In genomic region chr9:44412781-44413180, GRCm38 (mm10) we compare ENCODE assay signal across 39 mouse cellular contexts. TPM values are rescaled to one million over a fixed set of nuclear protein-coding genes. Genes with fewer than 3 reads are reported as not detected.
DNase-seq lines count a peak whose midpoint lies in the region; ATAC-seq and TF ChIP-seq lines count a peak whose summit lies in the region.
"Had no signal": no experiment of that assay in that cellular context is flagged by ENCODE, and none has a peak within 500 bp of the region (broad histone marks: within the 10 kb centered on the region; RNA-seq: fewer than 3 reads in every experiment).

No protein-coding gene starts in this region.

- H3K9ac ChIP-seq in kidney, embryonic 15.5 days: no peak overlapping the region
- H3K9ac ChIP-seq in MEL (ENCODE audit: control insufficient read depth, low read depth, low read length, poor library complexity, severe bottlenecking): no peak overlapping the region
- H3K9ac ChIP-seq in liver, embryonic 14.5 days (replicated peaks): no peak overlapping the region
- no peak overlapping the region for H3K9ac ChIP-seq in forebrain, embryonic 14.5 days (ENCODE audit: low read length)
- H3K9ac ChIP-seq: embryonic facial prominence, embryonic 12.5 days; hindbrain, embryonic 15.5 days; limb, embryonic 13.5 days; lung, embryonic 14.5 days; neural tube, embryonic 12.5 days had no signal

- no peak for DNase-seq in kidney, postnatal 10 days
- DNase-seq in MEL (ENCODE audit: low read depth, low spot score): peak; percentile 55
- DNase-seq in liver, embryonic 14.5 days (ENCODE audit: low read depth in 3 of 3, low spot score in 3 of 3): no peak
- DNase-seq in forebrain, embryonic 14.5 days (ENCODE audit: low spot score): no peak
- DNase-seq in lung, adult 2 months: no peak
- DNase-seq: adrenal gland, adult 2 months; adrenal gland, postnatal 36 days; embryo, embryonic 11 days; gastrocnemius, adult 2 months; heart, postnatal 14 days; kidney, adult 18-20 months; kidney, postnatal 4 days; lung, embryonic 14.5 days; midbrain, embryonic 14.5 days; right cerebral cortex, adult 18-20 months; spleen, adult 18-20 months; thymus, adult 18-20 months; thymus, postnatal 36 days had no signal

- TF ChIP-seq CTCF in MEL (IDR thresholded peaks at IDR 0.05 in 2 of 3, conservative IDR thresholded peaks at IDR 0.05 in 1 of 3; ENCODE audit: control insufficient read depth in 1 of 3, insufficient read depth in 1 of 3, low read depth in 2 of 3, low read length in 3 of 3, poor library complexity in 1 of 3, severe bottlenecking in 1 of 3): no peak
- TF ChIP-seq CTCF in liver, embryonic 14.5 days (IDR thresholded peaks at IDR 0.05; ENCODE audit: low read depth): no peak
- TF ChIP-seq CTCF in lung, adult 2 months (IDR thresholded peaks at IDR 0.05; ENCODE audit: insufficient read depth, low read length): no peak

- WGBS in kidney, embryonic 15.5 days: 83% methylated on average over 2 of the region's 2 CpGs
- 82% methylated on average over 2 of the region's 2 CpGs for WGBS in liver, embryonic 14.5 days (ENCODE audit: insufficient replicate concordance)
- WGBS in forebrain, embryonic 14.5 days: 93% methylated on average over 2 of the region's 2 CpGs
- WGBS in lung, adult 2 months: 60% methylated on average over 2 of the region's 2 CpGs

- H3K9me3 ChIP-seq in kidney, embryonic 15.5 days (replicated peaks): no peaks in the 10 kb centered on the region
- no peaks in the 10 kb centered on the region for H3K9me3 ChIP-seq in MEL (replicated peaks; ENCODE audit: insufficient read depth, low read length)
- H3K9me3 ChIP-seq in liver, embryonic 14.5 days (ENCODE audit: control insufficient read depth, low read length): no peaks in the 10 kb centered on the region
- no peaks in the 10 kb centered on the region for H3K9me3 ChIP-seq in forebrain, embryonic 14.5 days (replicated peaks; ENCODE audit: control insufficient read depth, low read length)
- H3K9me3 ChIP-seq: embryonic facial prominence, embryonic 12.5 days; forebrain, embryonic 10.5 days; hindbrain, embryonic 10.5 days; hindbrain, embryonic 15.5 days; limb, embryonic 13.5 days; neural tube, embryonic 12.5 days had no signal

- no peak overlapping the region for H3K4me2 ChIP-seq in kidney, embryonic 15.5 days
- no peak overlapping the region for H3K4me2 ChIP-seq in liver, embryonic 14.5 days (ENCODE audit: low read depth)
- H3K4me2 ChIP-seq in myocyte (ENCODE audit: low read depth): no peak overlapping the region
- no peak overlapping the region for H3K4me2 ChIP-seq in forebrain, embryonic 14.5 days (ENCODE audit: low read length)
- H3K4me2 ChIP-seq: embryonic facial prominence, embryonic 12.5 days; hindbrain, embryonic 15.5 days; limb, embryonic 13.5 days; lung, embryonic 14.5 days; neural tube, embryonic 12.5 days had no signal

- no peak for ATAC-seq in kidney, embryonic 15.5 days (replicated peaks; ENCODE audit: low FRiP score)
- ATAC-seq in liver, embryonic 14.5 days (ENCODE audit: insufficient read depth): no peak
- no peak for ATAC-seq in forebrain, embryonic 14.5 days
- ATAC-seq: forebrain, embryonic 16.5 days had no signal

- no peak overlapping the region for H3K4me3 ChIP-seq in kidney, embryonic 15.5 days (replicated peaks)
- H3K4me3 ChIP-seq in MEL (ENCODE audit: control insufficient read depth in 1 of 2, insufficient read depth in 1 of 2, low read depth in 2 of 2, low read length in 2 of 2) (no peak overlapping the region), myocyte (no peak overlapping the region)
- H3K4me3 ChIP-seq in liver, embryonic 14.5 days (ENCODE audit: insufficient read depth in 1 of 2, low read depth in 2 of 2, low read length in 2 of 2): no peak overlapping the region
- no peak overlapping the region for H3K4me3 ChIP-seq in forebrain, embryonic 14.5 days (ENCODE audit: low read depth, low read length)
- H3K4me3 ChIP-seq in lung, adult 2 months (replicated peaks; ENCODE audit: extremely low read depth, low read depth, low read length): no peak overlapping the region
- H3K4me3 ChIP-seq: embryonic facial prominence, embryonic 12.5 days; forebrain, embryonic 10.5 days; gastrocnemius, adult 2 months; hindbrain, embryonic 10.5 days; hindbrain, embryonic 15.5 days; limb, embryonic 13.5 days; neural tube, embryonic 12.5 days had no signal

- TF ChIP-seq EP300 in MEL (IDR thresholded peaks at IDR 0.05; ENCODE audit: low read depth in 1 of 2, low read length in 2 of 2): no peak
- TF ChIP-seq EP300 in liver, embryonic 14.5 days (IDR thresholded peaks at IDR 0.05; ENCODE audit: low read depth): no peak

- H3K79me2 ChIP-seq in MEL (ENCODE audit: control insufficient read depth, insufficient read depth, low read length, poor library complexity) (peaks cover 26% of the 10 kb centered on the region), myocyte (ENCODE audit: control insufficient read depth, insufficient read depth) (peaks cover 31% of the 10 kb centered on the region)

- TF ChIP-seq POLR2A in MEL (IDR thresholded peaks at IDR 0.05; ENCODE audit: control insufficient read depth in 1 of 2, insufficient read depth in 1 of 2, low read depth in 1 of 2, low read length in 2 of 2, poor library complexity in 1 of 2) (0 out of 4 replicates have a peak, but pooled peaks of 1 of the 2 experiments have one; percentile 32), myocyte (IDR thresholded peaks at IDR 0.05; ENCODE audit: insufficient read length, low read depth) (peak; percentile 30)
- TF ChIP-seq POLR2A in lung, adult 2 months (IDR thresholded peaks at IDR 0.05; ENCODE audit: borderline replicate concordance, extremely low read depth, low read depth, low read length): no peak

- H3ac ChIP-seq in myocyte (ENCODE audit: control insufficient read depth, insufficient read length): no peak overlapping the region

- TF ChIP-seq RAD21 in MEL (IDR thresholded peaks at IDR 0.05; ENCODE audit: low read depth, low read length): no peak

- no peaks in the 10 kb centered on the region for H3K27me3 ChIP-seq in kidney, embryonic 15.5 days
- H3K27me3 ChIP-seq in MEL (ENCODE audit: control insufficient read depth in 1 of 2, insufficient read depth in 2 of 2, low read length in 2 of 2) (no peaks in the 10 kb centered on the region), myocyte (ENCODE audit: control insufficient read depth, insufficient read depth, insufficient read length) (no peaks in the 10 kb centered on the region)
- no peaks in the 10 kb centered on the region for H3K27me3 ChIP-seq in liver, embryonic 14.5 days (ENCODE audit: control insufficient read depth, insufficient read depth, low read length)
- no peaks in the 10 kb centered on the region for H3K27me3 ChIP-seq in forebrain, embryonic 14.5 days (replicated peaks; ENCODE audit: control insufficient read depth, insufficient read depth, low read length)
- H3K27me3 ChIP-seq: embryonic facial prominence, embryonic 12.5 days; hindbrain, embryonic 15.5 days; limb, embryonic 13.5 days; neural tube, embryonic 12.5 days had no signal

- H3K36me3 ChIP-seq in kidney, embryonic 15.5 days: peaks cover 71% of the 10 kb centered on the region
- H3K36me3 ChIP-seq in MEL (ENCODE audit: control insufficient read depth in 1 of 2, insufficient read depth in 2 of 2, low read length in 2 of 2) (peaks cover 6 to 44% of the 10 kb centered on the region in 2 experiments; a peak in 3 of 4 replicates), myocyte (ENCODE audit: control insufficient read depth, insufficient read depth) (peaks cover 46% of the 10 kb centered on the region)
- H3K36me3 ChIP-seq in liver, embryonic 14.5 days (replicated peaks; ENCODE audit: control insufficient read depth, insufficient read depth, low read depth): peaks cover 65% of the 10 kb centered on the region
- peaks cover 59% of the 10 kb centered on the region for H3K36me3 ChIP-seq in forebrain, embryonic 14.5 days (ENCODE audit: control insufficient read depth, insufficient read depth, low read length)

- 0 out of 2 replicates have a peak overlapping the region, but pooled peaks have one; percentile 19 for H3K27ac ChIP-seq in kidney, embryonic 15.5 days
- peak overlapping the region; percentile 72 for H3K27ac ChIP-seq in MEL (ENCODE audit: control insufficient read depth, low read depth, low read length)
- H3K27ac ChIP-seq in liver, embryonic 14.5 days: peak overlapping the region; percentile 0; the same call in 1 of the 2 replicates
- H3K27ac ChIP-seq in forebrain, embryonic 14.5 days (ENCODE audit: low read depth, low read length): no peak overlapping the region
- H3K27ac ChIP-seq: embryonic facial prominence, embryonic 12.5 days; forebrain, embryonic 10.5 days; gastrocnemius, adult 2 months; hindbrain, embryonic 10.5 days; hindbrain, embryonic 15.5 days; limb, embryonic 13.5 days; neural tube, embryonic 12.5 days; stomach, postnatal 0 days had no signal

- H3K4me1 ChIP-seq in kidney, embryonic 15.5 days: peaks cover 19% of the 10 kb centered on the region
- H3K4me1 ChIP-seq in MEL (ENCODE audit: control insufficient read depth in 1 of 2, insufficient read depth in 2 of 2, low read length in 2 of 2): peaks cover 0 to 35% of the 10 kb centered on the region in 2 experiments; a peak in 2 of 4 replicates
- H3K4me1 ChIP-seq in liver, embryonic 14.5 days (replicated peaks; ENCODE audit: control insufficient read depth in 2 of 2, insufficient read depth in 2 of 2, low read length in 1 of 2): peaks cover 5 to 31% of the 10 kb centered on the region in 2 experiments
- peaks cover 13% of the 10 kb centered on the region for H3K4me1 ChIP-seq in forebrain, embryonic 14.5 days (ENCODE audit: control insufficient read depth, insufficient read depth, low read length)
- H3K4me1 ChIP-seq in lung, adult 2 months (ENCODE audit: control insufficient read depth, insufficient read depth, low read length): peaks cover 2% of the 10 kb centered on the region; the same call in 1 of the 2 replicates

RNA-seq across cellular contexts. Expression of gene Trappc4, which starts 5.4 kb away (rescaled TPM):
- 135 and 138 TPM in 2 replicates for polyA plus RNA-seq in kidney, embryonic 15.5 days (2015; fragmentation: Nextera tagmentation; extraction: Ambion mirVana)
- total RNA-seq in MEL (2012; rRNA removed): 121 and 140 TPM in 2 replicates
- polyA plus RNA-seq in MEL (2012; ENCODE audit: insufficient read depth in 1 of 2, insufficient read length in 2 of 2, low read depth in 1 of 2, low replicate concordance in 2 of 2, missing spikeins in 1 of 2): 100 to 1,000 TPM in 1 of 2 experiments, not detected in 1; 129 TPM
- 24.2 and 26.6 TPM in 2 replicates for polyA plus RNA-seq in liver, embryonic 14.5 days (2012; rRNA removed)
- polyA plus RNA-seq in liver, embryonic 14.5 days (2014; fragmentation: Nextera tagmentation; extraction: Ambion mirVana): 44.4 and 52.9 TPM in 2 replicates
- polyA plus RNA-seq in myocyte (2012; fragmentation: generic; extraction: Trizol): 119 TPM
- 327 and 347 TPM in 2 replicates for polyA plus RNA-seq in forebrain, embryonic 14.5 days (2014; fragmentation: Nextera tagmentation; extraction: Ambion mirVana)
- 42.2 and 43.8 TPM in 2 replicates for polyA plus RNA-seq in lung, adult 2 months (2012; rRNA removed)

RNA-seq across cellular contexts. Expression of gene Ccdc84, which starts 5.6 kb away (rescaled TPM):
- 29.1 and 30.9 TPM in 2 replicates for polyA plus RNA-seq in kidney, embryonic 15.5 days (2015; fragmentation: Nextera tagmentation; extraction: Ambion mirVana)
- total RNA-seq in MEL (2012; rRNA removed): 13.2 and 18.7 TPM in 2 replicates
- polyA plus RNA-seq in MEL (2012; ENCODE audit: insufficient read depth in 1 of 2, insufficient read length in 2 of 2, low read depth in 1 of 2, low replicate concordance in 2 of 2, missing spikeins in 1 of 2): 10 to 100 TPM in 1 of 2 experiments, not detected in 1; 18.0 TPM
- polyA plus RNA-seq in liver, embryonic 14.5 days (2012; rRNA removed): 15.3 and 16.3 TPM in 2 replicates
- polyA plus RNA-seq in liver, embryonic 14.5 days (2014; fragmentation: Nextera tagmentation; extraction: Ambion mirVana): 10.0 TPM in 2 replicates
- polyA plus RNA-seq in myocyte (2012; fragmentation: generic; extraction: Trizol): 15.6 TPM
- polyA plus RNA-seq in forebrain, embryonic 14.5 days (2014; fragmentation: Nextera tagmentation; extraction: Ambion mirVana): 21.6 and 25.2 TPM in 2 replicates
- polyA plus RNA-seq in lung, adult 2 months (2012; rRNA removed): 16.4 and 23.0 TPM in 2 replicates

RNA-seq across cellular contexts. Expression of gene Rps25, which starts 5.8 kb away (rescaled TPM):
- 1,882 and 2,019 TPM in 2 replicates for polyA plus RNA-seq in kidney, embryonic 15.5 days (2015; fragmentation: Nextera tagmentation; extraction: Ambion mirVana)
- 2,496 and 2,743 TPM in 2 replicates for total RNA-seq in MEL (2012; rRNA removed)
- polyA plus RNA-seq in MEL (2012; ENCODE audit: insufficient read depth in 1 of 2, insufficient read length in 2 of 2, low read depth in 1 of 2, low replicate concordance in 2 of 2, missing spikeins in 1 of 2) (1,000 to 10,000 TPM in 1 of 2 experiments, not detected in 1; 3,114 TPM), myocyte (2012; fragmentation: generic; extraction: Trizol) (1,955 TPM)
- polyA plus RNA-seq in liver, embryonic 14.5 days (2012; rRNA removed): 350 and 717 TPM in 2 replicates
- polyA plus RNA-seq in liver, embryonic 14.5 days (2014; fragmentation: Nextera tagmentation; extraction: Ambion mirVana): 1,544 and 1,614 TPM in 2 replicates
- polyA plus RNA-seq in forebrain, embryonic 14.5 days (2014; fragmentation: Nextera tagmentation; extraction: Ambion mirVana): 1,391 and 1,749 TPM in 2 replicates
- 117 and 226 TPM in 2 replicates for polyA plus RNA-seq in lung, adult 2 months (2012; rRNA removed)

RNA-seq across cellular contexts. Expression of gene Slc37a4, which starts 16.1 kb away (rescaled TPM):
- 47.5 and 48.4 TPM in 2 replicates for polyA plus RNA-seq in kidney, embryonic 15.5 days (2015; fragmentation: Nextera tagmentation; extraction: Ambion mirVana)
- 29.0 and 31.9 TPM in 2 replicates for total RNA-seq in MEL (2012; rRNA removed)
- polyA plus RNA-seq in MEL (2012; ENCODE audit: insufficient read depth in 1 of 2, insufficient read length in 2 of 2, low read depth in 1 of 2, low replicate concordance in 2 of 2, missing spikeins in 1 of 2): 10 to 100 TPM in 1 of 2 experiments, not detected in 1; 35.3 TPM
- 15.9 and 16.7 TPM in 2 replicates for polyA plus RNA-seq in liver, embryonic 14.5 days (2012; rRNA removed)
- polyA plus RNA-seq in liver, embryonic 14.5 days (2014; fragmentation: Nextera tagmentation; extraction: Ambion mirVana): 26.6 and 29.7 TPM in 2 replicates
- polyA plus RNA-seq in myocyte (2012; fragmentation: generic; extraction: Trizol): 20.8 TPM
- 39.5 and 42.0 TPM in 2 replicates for polyA plus RNA-seq in forebrain, embryonic 14.5 days (2014; fragmentation: Nextera tagmentation; extraction: Ambion mirVana)
- polyA plus RNA-seq in lung, adult 2 months (2012; rRNA removed): 20.7 and 29.8 TPM in 2 replicates

RNA-seq across cellular contexts. Expression of gene Foxr1, which starts 28.2 kb away (rescaled TPM):
- not detected in 2 replicates for polyA plus RNA-seq in kidney, embryonic 15.5 days (2015; fragmentation: Nextera tagmentation; extraction: Ambion mirVana)
- total RNA-seq in MEL (2012; rRNA removed): 0.08 TPM in 1 of 2 replicates, not detected in the other
- under 1 TPM in 1 of 2 experiments, not detected in 1; 0.07 TPM for polyA plus RNA-seq in MEL (2012; ENCODE audit: insufficient read depth in 1 of 2, insufficient read length in 2 of 2, low read depth in 1 of 2, low replicate concordance in 2 of 2, missing spikeins in 1 of 2)
- polyA plus RNA-seq in liver, embryonic 14.5 days (2012; rRNA removed): not detected in 2 replicates
- polyA plus RNA-seq in liver, embryonic 14.5 days (2014; fragmentation: Nextera tagmentation; extraction: Ambion mirVana): not detected in 2 replicates
- polyA plus RNA-seq in myocyte (2012; fragmentation: generic; extraction: Trizol): not detected
- not detected in 2 replicates for polyA plus RNA-seq in forebrain, embryonic 14.5 days (2014; fragmentation: Nextera tagmentation; extraction: Ambion mirVana)
- 0.16 TPM in 1 of 2 replicates, not detected in the other for polyA plus RNA-seq in lung, adult 2 months (2012; rRNA removed)
- total RNA-seq: adrenal gland, adult 2 months; adrenal gland, postnatal 36 days; gastrocnemius, adult 2 months; gastrocnemius, postnatal 4 days; heart, postnatal 14 days; layer of hippocampus, adult 8-10 months; layer of hippocampus, postnatal 25 days; left cerebral cortex, adult 8-10 months; left cerebral cortex, postnatal 36 days; megakaryocyte progenitor cell, adult 5-6 weeks had no signal
- polyA plus RNA-seq: adrenal gland, adult 2 months; brain, embryonic 14.5 days; cerebellum, adult 2 months; embryonic facial prominence, embryonic 12.5 days; forebrain, embryonic 10.5 days; forebrain, embryonic 16.5 days; heart, embryonic 14.5 days; hindbrain, embryonic 10.5 days; hindbrain, embryonic 15.5 days; intestine, embryonic 14.5 days; kidney, embryonic 16.5 days; limb, embryonic 13.5 days; lung, embryonic 14.5 days; midbrain, embryonic 14.5 days; neural tube, embryonic 12.5 days had no signal
